Mouse (Mus musculus) CH12.LX (cell line): ENCODE measurements at regions not wholly inside any gene's neighbourhood (a gene's known extent, or its start where the extent isn't known, plus 50 kb on each side); places are given as distances from the start of the nearest gene placed in this dataset.

Experiments used
- CTCF ChIP-seq, 2 experiments: IDR thresholded peaks in 1 of 2; conservative IDR thresholded peaks in 1 of 2; 2 replicates each; pipeline ENCODE4 v1.5.1; 2011 to 2012; ENCODE audit warnings: low read depth in 2 of 2, low read length in 2 of 2, improper control_type of control experiment in 1 of 2, inconsistent platforms in 1 of 2, mild to moderate bottlenecking in 1 of 2, moderate library complexity in 1 of 2
- EP300 ChIP-seq: IDR thresholded peaks from 2 replicates; pipeline ENCODE4 v1.6.1; 2011; ENCODE audit warnings: low read length, improper control_type of control experiment
- ETS1 ChIP-seq: conservative IDR thresholded peaks from 2 replicates; pipeline ENCODE4 v1.6.1; 2012; ENCODE audit warnings: low read depth, mild to moderate bottlenecking, inconsistent platforms, low read length, improper control_type of control experiment, moderate library complexity
- HCFC1 ChIP-seq: IDR thresholded peaks from 2 replicates; pipeline ENCODE4 v1.6.1; 2012; ENCODE audit warnings: low read depth, mild to moderate bottlenecking, inconsistent platforms, low read length, improper control_type of control experiment
- MAX ChIP-seq: IDR thresholded peaks from 2 replicates; pipeline ENCODE4 v1.6.1; 2011; ENCODE audit warnings: low read length, improper control_type of control experiment
- MAZ ChIP-seq: IDR thresholded peaks from 2 replicates; pipeline ENCODE4 v1.6.1; 2012; ENCODE audit warnings: low read depth, mild to moderate bottlenecking, inconsistent platforms, low read length, improper control_type of control experiment, moderate library complexity
- POLR2A ChIP-seq: IDR thresholded peaks from 2 replicates; pipeline ENCODE4 v1.6.1; 2011; ENCODE audit warnings: low read depth, mild to moderate bottlenecking, improper control_type of control experiment, low read length
- RAD21 ChIP-seq: IDR thresholded peaks from 2 replicates; pipeline ENCODE4 v1.6.1; 2011; ENCODE audit warnings: low read depth, mild to moderate bottlenecking, low read length, improper control_type of control experiment, moderate library complexity
- SMC3 ChIP-seq: IDR thresholded peaks from 2 replicates; pipeline ENCODE4 v1.6.1; 2011; ENCODE audit warnings: low read depth, low read length, improper control_type of control experiment
- TCF12 ChIP-seq: IDR thresholded peaks from 2 replicates; pipeline ENCODE4 v1.6.1; 2014; ENCODE audit warnings: low read depth, mild to moderate bottlenecking, inconsistent platforms, low read length, improper control_type of control experiment
- ZNF384 ChIP-seq: IDR thresholded peaks from 2 replicates; pipeline ENCODE4 v1.6.1; 2012; ENCODE audit warnings: low read depth, low read length, improper control_type of control experiment, inconsistent platforms

DNA sequence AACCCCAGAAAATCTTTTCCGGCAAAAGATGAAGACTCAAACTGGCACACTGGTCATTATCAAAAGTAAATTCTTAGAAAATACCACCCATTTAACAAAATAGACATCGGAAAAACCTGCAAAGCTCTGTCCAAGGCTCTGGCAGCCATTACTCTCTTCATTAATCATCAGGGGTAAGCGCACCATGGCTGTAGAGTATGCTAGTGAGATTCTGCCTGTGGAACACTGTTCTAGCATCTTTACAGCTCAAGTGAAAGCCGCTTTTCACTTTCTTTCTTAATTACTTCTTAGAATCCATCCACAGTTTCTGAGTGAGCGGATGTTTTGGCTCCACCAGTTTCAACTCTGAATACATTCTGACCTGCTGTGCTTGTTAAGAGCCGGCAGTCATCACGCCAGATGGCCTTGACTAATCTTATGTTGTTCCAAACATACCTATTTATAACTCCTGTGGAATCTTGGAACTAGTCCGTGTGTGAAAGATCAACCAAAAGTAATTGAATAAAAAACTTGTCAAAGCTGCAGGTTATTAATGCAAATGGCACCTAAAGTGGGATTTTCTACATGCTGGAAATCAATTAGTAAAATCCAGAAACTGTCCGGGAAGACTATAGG, 387.8 kb downstream of the Lpin1 start:
- TF ChIP-seq ZNF384 = no peak
- no peak for TF ChIP-seq SMC3
- TF ChIP-seq TCF12 = no peak
- no peak for TF ChIP-seq CTCF (conservative IDR thresholded peaks at IDR 0.05 in 1 of 2, IDR thresholded peaks at IDR 0.05 in 1 of 2; ENCODE audit: low read depth in 2 of 2, low read length in 2 of 2)
- TF ChIP-seq HCFC1 = no peak
- TF ChIP-seq ETS1 = no peak
- no peak for TF ChIP-seq RAD21
- no peak for TF ChIP-seq MAZ
- TF ChIP-seq EP300 = no peak
- no peak for TF ChIP-seq POLR2A
- no peak for TF ChIP-seq MAX
